Mouse (Mus musculus) limb, embryonic 14.5 days (tissue): ENCODE data around the gene Npas2. TPM values are rescaled to one million over a fixed set of nuclear protein-coding genes. Genes with fewer than 3 reads are reported as not detected.

Source experiments
- ATAC-seq: fragments of 200-750 bp; cut with Nextera tagmentation; 2 replicates; pipeline ENCODE4 v1.8.0; 2017; ENCODE audit warnings: low read depth, moderate number of reproducible peaks, moderate TSS enrichment; ENCODE audit not compliant: low FRiP score
- DNase-seq: peaks from one replicate; pipeline ENCODE4 v3.0.0-alpha.2; 2015; ENCODE audit warnings: low spot score
- H3K27ac ChIP-seq: fragments of 300-500 bp; sonication (generic); replicated peaks from 2 replicates; pipeline ENCODE4 v1.5.1; 2014; ENCODE audit warnings: low read depth, mild to moderate bottlenecking, low read length, moderate library complexity, mixed read lengths
- H3K27me3 ChIP-seq: fragments of 300-500 bp; sonication (generic); 2 replicates; pipeline ENCODE4 v1.6.1; 2014; ENCODE audit warnings: low read length, mixed read lengths; ENCODE audit not compliant: control insufficient read depth, insufficient read depth
- H3K36me3 ChIP-seq: fragments of 300-500 bp; sonication (generic); 2 replicates; pipeline ENCODE4 v1.6.1; 2014; ENCODE audit warnings: mild to moderate bottlenecking, low read length, moderate library complexity, mixed read lengths; ENCODE audit not compliant: control insufficient read depth, insufficient read depth
- H3K4me1 ChIP-seq: fragments of 300-500 bp; sonication (generic); 2 replicates; pipeline ENCODE4 v1.6.1; 2014; ENCODE audit warnings: antibody characterized with exemption, low read length, mixed read lengths; ENCODE audit not compliant: control insufficient read depth, insufficient read depth
- H3K4me2 ChIP-seq: fragments of 300-500 bp; sonication (generic); replicated peaks from 2 replicates; pipeline ENCODE4 v1.6.1; 2014; ENCODE audit warnings: low read depth, mild to moderate bottlenecking, low read length, moderate library complexity; ENCODE audit not compliant: severe bottlenecking
- H3K4me3 ChIP-seq: fragments of 300-500 bp; sonication (generic); replicated peaks from 2 replicates; pipeline ENCODE4 v1.5.1; 2014; ENCODE audit warnings: low read length
- H3K9ac ChIP-seq: fragments of 300-500 bp; sonication (generic); 2 replicates; pipeline ENCODE4 v1.6.1; 2014; ENCODE audit warnings: mild to moderate bottlenecking, low read depth, low read length, moderate library complexity; ENCODE audit not compliant: severe bottlenecking
- H3K9me3 ChIP-seq: fragments of 300-500 bp; sonication (generic); 2 replicates; pipeline ENCODE4 v1.6.1; 2016; ENCODE audit warnings: low read length; ENCODE audit not compliant: control insufficient read depth
- POLR2A ChIP-seq: fragments of 200-500 bp; IDR thresholded peaks from 2 replicates; pipeline ENCODE4 v1.8.0; 2012; ENCODE audit warnings: inconsistent platforms, mild to moderate bottlenecking, moderate library complexity, borderline replicate concordance; ENCODE audit not compliant: insufficient read depth, insufficient read length; ENCODE audit errors: extremely low read depth
- WGBS: fragments of 180-500 bp; shearing (Covaris S2); extraction: QIAGEN DNeasy Blood & Tissue Kit; methylation state at CpG from one replicate; pipeline ENCODE4 v1.1.7; 2014; 5-methylcytosine and 5-hydroxymethylcytosine counted together
- polyA plus RNA-seq, 2 experiments: library from polyadenylated mRNA; depleted of rRNA in 1 of 2; stranded (reverse) in 1 of 2; unstranded in 1 of 2; fragments of >200 nt; fragmentation: Nextera tagmentation in 1 of 2; extraction: Ambion mirVana in 1 of 2; gene quantifications; 2 replicates each; pipeline versions ENCODE4 v1.2.1 to v1.2.3; 2012 to 2014

The Npas2 gene
- polyA plus RNA-seq, 2 experiments: 2.0 to 3.2 TPM

GRCm38 (mm10) chr1:39373378-39373777, 179.8 kb downstream of the Npas2 start:
- Histone ChIP-seq H3K36me3 (peaks cover 60% of the 10 kb centered on the region), H3K9ac (no peak overlapping the region), H3K9me3 (no peaks in the 10 kb centered on the region), H3K27me3 (no peaks in the 10 kb centered on the region), H3K4me2 (no peak overlapping the region), H3K27ac (no peak overlapping the region), H3K4me3 (no peak overlapping the region), H3K4me1 (peaks cover 8% of the 10 kb centered on the region)
- DNase-seq: no peak
- TF ChIP-seq POLR2A: no peak
- WGBS: 65% methylated on average over 4 of the region's 4 CpGs
- ATAC-seq: no peak

- H3K4me1 ChIP-seq: peaks cover 2% of the 10 kb centered on the region; the same call in 1 of the 2 replicates
- H3K9me3 ChIP-seq: no peaks in the 10 kb centered on the region
- ATAC-seq: no peak; the same call in 1 of the 2 replicates
- H3K36me3 ChIP-seq: peaks cover 54% of the 10 kb centered on the region
- DNase-seq: no peak
- H3K9ac ChIP-seq: no peak overlapping the region
- no peak overlapping the region for H3K4me2 ChIP-seq
- TF ChIP-seq POLR2A: no peak
- no peak overlapping the region for H3K4me3 ChIP-seq
- no peaks in the 10 kb centered on the region for H3K27me3 ChIP-seq
- WGBS: 83% methylated on average over 5 of the region's 5 CpGs
- no peak overlapping the region for H3K27ac ChIP-seq
Observed at GRCm38 (mm10) chr1:39374231-39374809, 180.8 kb downstream of the Npas2 start.

DNA sequence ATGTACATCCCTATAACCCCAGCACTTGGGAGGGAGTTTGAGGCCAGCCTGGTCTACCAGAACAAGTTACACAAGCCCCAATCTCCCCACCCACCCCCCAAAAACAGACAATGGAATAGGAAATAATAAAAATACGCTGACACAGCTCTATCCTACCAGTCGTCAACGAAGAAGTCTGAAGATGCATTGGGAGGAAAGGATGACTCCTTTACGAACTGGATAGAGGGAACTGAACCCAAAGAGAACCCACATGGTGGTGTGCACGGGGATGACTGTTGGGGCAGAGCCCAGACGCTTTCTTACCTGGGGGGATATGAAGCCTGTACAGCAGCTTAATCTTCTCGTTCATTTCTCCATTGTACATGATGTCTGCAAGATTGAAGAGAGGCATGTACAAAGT, 182.6 kb downstream of the Npas2 start:
- 83% methylated on average over 7 of the region's 7 CpGs for WGBS
- H3K27ac ChIP-seq: no peak overlapping the region
- H3K4me2 ChIP-seq: no peak overlapping the region
- no peak overlapping the region for H3K9ac ChIP-seq
- no peak overlapping the region for H3K4me3 ChIP-seq
- H3K27me3 ChIP-seq: no peaks in the 10 kb centered on the region
- H3K9me3 ChIP-seq: no peaks in the 10 kb centered on the region
- H3K4me1 ChIP-seq: no peaks in the 10 kb centered on the region
- ATAC-seq: no peak
- DNase-seq: no peak
- peaks cover 37% of the 10 kb centered on the region for H3K36me3 ChIP-seq
- TF ChIP-seq POLR2A: no peak

GRCm38 (mm10) chr1:39376726-39377240, 183.3 kb downstream of the Npas2 start:
- ATAC-seq (no peak), DNase-seq (no peak)
- Histone ChIP-seq H3K4me1 (no peaks in the 10 kb centered on the region), H3K9me3 (no peaks in the 10 kb centered on the region), H3K4me2 (no peak overlapping the region), H3K36me3 (peaks cover 31% of the 10 kb centered on the region), H3K4me3 (no peak overlapping the region), H3K27ac (no peak overlapping the region), H3K9ac (no peak overlapping the region), H3K27me3 (no peaks in the 10 kb centered on the region)
- WGBS: 88% methylated on average over 9 of the region's 9 CpGs
- no peak for TF ChIP-seq POLR2A

DNA sequence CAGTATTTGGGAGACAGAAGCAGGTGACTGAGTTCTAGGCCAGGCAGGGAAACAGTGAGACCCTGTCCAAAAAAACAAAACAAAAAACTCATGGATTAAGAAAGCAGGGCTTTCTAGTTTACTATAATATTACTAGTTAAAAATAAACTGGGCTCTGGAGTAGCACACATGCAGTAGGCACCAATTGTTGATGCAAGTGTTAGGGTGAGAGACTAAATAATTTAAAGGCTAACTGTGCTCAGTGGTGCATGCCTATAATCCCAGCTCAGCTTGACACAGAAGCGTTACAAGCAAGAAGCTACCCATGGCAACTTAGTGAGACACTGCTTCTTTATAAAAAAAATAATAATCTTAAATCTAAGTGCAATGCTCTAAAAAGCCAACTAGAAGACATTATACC, 185.0 kb downstream of the Npas2 start:
- Histone ChIP-seq H3K4me3 (no peak overlapping the region), H3K9me3 (no peaks in the 10 kb centered on the region), H3K27ac (no peak overlapping the region), H3K27me3 (no peaks in the 10 kb centered on the region), H3K4me2 (no peak overlapping the region), H3K9ac (no peak overlapping the region), H3K36me3 (peaks cover 13% of the 10 kb centered on the region), H3K4me1 (no peaks in the 10 kb centered on the region)
- TF ChIP-seq POLR2A: no peak
- DNase-seq (no peak), ATAC-seq (no peak)
- 84% methylated on average over 1 of the region's 1 CpGs for WGBS
